Mouse (Mus musculus): ENCODE data around the gene Neurog3. TPM values are rescaled to one million over a fixed set of nuclear protein-coding genes. Genes with fewer than 3 reads are reported as not detected.

The Neurog3 gene
- polyA plus RNA-seq, 1 experiment = not detected

- Histone ChIP-seq H3K79me2 (ENCODE audit: control insufficient read depth, insufficient read depth) (no peaks in the 10 kb centered on the region), H3ac (ENCODE audit: control insufficient read depth, insufficient read length, low read depth) (no peak overlapping the region), H3K27me3 (ENCODE audit: control insufficient read depth, insufficient read depth, insufficient read length) (peaks cover 35% of the 10 kb centered on the region), H3K4me3 (ENCODE audit: insufficient read depth, poor library complexity, severe bottlenecking) (no peak overlapping the region), H3K79me3 (ENCODE audit: low read depth) (no peaks in the 10 kb centered on the region), H3K36me3 (ENCODE audit: control insufficient read depth, insufficient read depth) (no peaks in the 10 kb centered on the region)
- no peak for TF ChIP-seq CTCF (IDR thresholded peaks at IDR 0.05; ENCODE audit: control insufficient read depth, insufficient read depth, insufficient read length)
- no peak for TF ChIP-seq FOSL1 (IDR thresholded peaks at IDR 0.05; ENCODE audit: insufficient read depth, low read length, poor library complexity, severe bottlenecking)
- TF ChIP-seq MAX (IDR thresholded peaks at IDR 0.05) = no peak
- no peak for TF ChIP-seq MYOD1 (IDR thresholded peaks at IDR 0.05; ENCODE audit: control insufficient read depth, insufficient read length, low read depth)
- no peak for TF ChIP-seq USF1 (IDR thresholded peaks at IDR 0.05; ENCODE audit: low read depth)
- no peak for TF ChIP-seq MYOG (IDR thresholded peaks at IDR 0.05; ENCODE audit: control insufficient read depth, extremely low read depth, insufficient read length)
- TF ChIP-seq CEBPB (IDR thresholded peaks at IDR 0.05; ENCODE audit: low read depth) = no peak
These were observed 25.8 kb upstream of the Neurog3 start for GRCm38 (mm10) chr10:62107048-62107447.

DNA sequence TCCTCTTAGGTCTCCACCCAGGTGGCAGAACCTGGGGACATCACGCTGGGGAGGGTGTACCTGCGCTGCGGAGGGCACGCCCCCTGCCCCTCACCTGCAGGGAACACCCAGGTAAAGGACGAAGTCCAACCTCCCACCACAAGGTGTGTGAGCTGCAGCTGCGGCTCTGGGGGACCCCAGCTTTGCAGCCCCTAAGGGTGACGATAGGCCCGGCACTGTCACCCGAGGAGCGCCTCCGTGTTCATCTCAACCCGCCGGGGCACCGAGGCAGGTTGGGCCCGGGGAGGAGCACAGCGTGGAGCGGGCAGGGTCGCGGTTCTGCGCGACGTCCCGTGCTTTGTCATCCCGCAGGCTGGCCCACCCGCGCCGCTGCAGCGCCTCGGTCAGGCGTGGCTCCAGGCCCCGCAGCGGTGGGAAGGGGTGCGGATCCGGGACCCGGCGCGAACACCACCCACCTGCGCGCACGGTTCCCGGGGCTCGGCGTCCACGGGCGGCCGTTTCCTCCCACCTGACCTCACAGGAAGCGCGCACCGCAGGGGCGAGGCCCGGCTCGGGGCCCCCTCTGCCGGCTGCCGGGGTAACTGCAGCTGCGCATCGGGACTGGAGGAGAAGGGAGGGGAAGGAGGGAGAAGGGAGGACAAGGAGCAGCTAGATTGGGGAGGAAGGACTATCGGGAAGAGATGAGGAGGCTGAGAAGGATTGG lies 22.2 kb upstream of the Neurog3 start:
- H3K36me3 ChIP-seq (ENCODE audit: control insufficient read depth, insufficient read depth) = no peaks in the 10 kb centered on the region

GRCm38 (mm10) chr10:62111207-62111576 lies 21.7 kb upstream of the Neurog3 start:
- Histone ChIP-seq H3K79me2 (ENCODE audit: control insufficient read depth, insufficient read depth) (no peaks in the 10 kb centered on the region), H3K4me3 (ENCODE audit: insufficient read depth, poor library complexity, severe bottlenecking) (no peak overlapping the region), H3K36me3 (ENCODE audit: control insufficient read depth, insufficient read depth) (no peaks in the 10 kb centered on the region), H3ac (ENCODE audit: control insufficient read depth, insufficient read length, low read depth) (no peak overlapping the region), H3K79me3 (ENCODE audit: low read depth) (no peaks in the 10 kb centered on the region), H3K27me3 (ENCODE audit: control insufficient read depth, insufficient read depth, insufficient read length) (peaks cover 35% of the 10 kb centered on the region)
- TF ChIP-seq CTCF (IDR thresholded peaks at IDR 0.05; ENCODE audit: control insufficient read depth, insufficient read depth, insufficient read length) (no peak), USF1 (IDR thresholded peaks at IDR 0.05; ENCODE audit: low read depth) (no peak), CEBPB (IDR thresholded peaks at IDR 0.05; ENCODE audit: low read depth) (no peak)

More for the DNA sequence above, 22.2 kb upstream of the Neurog3 start:
- Histone ChIP-seq H3ac (ENCODE audit: control insufficient read depth, insufficient read length, low read depth) (peak overlapping the region; percentile 4), H3K4me3 (ENCODE audit: insufficient read depth, poor library complexity, severe bottlenecking) (peak overlapping the region; percentile 14), H3K27me3 (ENCODE audit: control insufficient read depth, insufficient read depth, insufficient read length) (peaks cover 35% of the 10 kb centered on the region), H3K79me2 (ENCODE audit: control insufficient read depth, insufficient read depth) (no peaks in the 10 kb centered on the region), H3K79me3 (ENCODE audit: low read depth) (no peaks in the 10 kb centered on the region)
- TF ChIP-seq CEBPB (IDR thresholded peaks at IDR 0.05; ENCODE audit: low read depth) = no peak
- no peak for TF ChIP-seq MYOD1 (IDR thresholded peaks at IDR 0.05; ENCODE audit: control insufficient read depth, insufficient read length, low read depth)
- TF ChIP-seq USF1 (IDR thresholded peaks at IDR 0.05; ENCODE audit: low read depth) = no peak
- no peak for TF ChIP-seq MYOG (IDR thresholded peaks at IDR 0.05; ENCODE audit: control insufficient read depth, extremely low read depth, insufficient read length)
- peak; percentile 45 for TF ChIP-seq CTCF (IDR thresholded peaks at IDR 0.05; ENCODE audit: control insufficient read depth, insufficient read depth, insufficient read length)
- no peak for TF ChIP-seq MAX (IDR thresholded peaks at IDR 0.05)

- no peaks in the 10 kb centered on the region for H3K79me2 ChIP-seq (ENCODE audit: control insufficient read depth, insufficient read depth)
- TF ChIP-seq USF1 (IDR thresholded peaks at IDR 0.05; ENCODE audit: low read depth) (no peak), MYOG (IDR thresholded peaks at IDR 0.05; ENCODE audit: control insufficient read depth, extremely low read depth, insufficient read length) (no peak), CEBPB (IDR thresholded peaks at IDR 0.05; ENCODE audit: low read depth) (no peak), CTCF (IDR thresholded peaks at IDR 0.05; ENCODE audit: control insufficient read depth, insufficient read depth, insufficient read length) (no peak), FOSL1 (IDR thresholded peaks at IDR 0.05; ENCODE audit: insufficient read depth, low read length, poor library complexity, severe bottlenecking) (no peak), MYOD1 (IDR thresholded peaks at IDR 0.05; ENCODE audit: control insufficient read depth, insufficient read length, low read depth) (no peak), MAX (IDR thresholded peaks at IDR 0.05) (no peak)
- peaks cover 15% of the 10 kb centered on the region for H3K27me3 ChIP-seq (ENCODE audit: control insufficient read depth, insufficient read depth, insufficient read length)
- no peaks in the 10 kb centered on the region for H3K36me3 ChIP-seq (ENCODE audit: control insufficient read depth, insufficient read depth)
- no peak overlapping the region for H3ac ChIP-seq (ENCODE audit: control insufficient read depth, insufficient read length, low read depth)
- H3K4me3 ChIP-seq (ENCODE audit: insufficient read depth, poor library complexity, severe bottlenecking) = no peak overlapping the region
- no peaks in the 10 kb centered on the region for H3K79me3 ChIP-seq (ENCODE audit: low read depth)
These were observed 18.8 kb upstream of the Neurog3 start for GRCm38 (mm10) chr10:62113865-62114647.

GRCm38 (mm10) chr10:62127137-62127536 lies 5.8 kb upstream of the Neurog3 start:
- Histone ChIP-seq H3K79me3 (ENCODE audit: low read depth) (no peaks in the 10 kb centered on the region), H3K79me2 (ENCODE audit: control insufficient read depth, insufficient read depth) (no peaks in the 10 kb centered on the region), H3K27me3 (ENCODE audit: control insufficient read depth, insufficient read depth, insufficient read length) (peaks cover 19% of the 10 kb centered on the region), H3ac (ENCODE audit: control insufficient read depth, insufficient read length, low read depth) (no peak overlapping the region), H3K4me3 (ENCODE audit: insufficient read depth, poor library complexity, severe bottlenecking) (no peak overlapping the region), H3K36me3 (ENCODE audit: control insufficient read depth, insufficient read depth) (no peaks in the 10 kb centered on the region)
- TF ChIP-seq CEBPB (IDR thresholded peaks at IDR 0.05; ENCODE audit: low read depth) (no peak), FOSL1 (IDR thresholded peaks at IDR 0.05; ENCODE audit: insufficient read depth, low read length, poor library complexity, severe bottlenecking) (no peak), MYOD1 (IDR thresholded peaks at IDR 0.05; ENCODE audit: control insufficient read depth, insufficient read length, low read depth) (no peak)
